Mouse (Mus musculus): ENCODE data around the gene Xpo5. TPM values are rescaled to one million over a fixed set of nuclear protein-coding genes. Genes with fewer than 3 reads are reported as not detected.
A peak's percentile ranks its signal among the peaks of the same experiment; 100 is the strongest.

Gene Xpo5
- total and polyA plus RNA-seq, 3 experiments = 47.5 to 93.4 (median 82.7) TPM

GRCm38 (mm10) chr17:46157131-46157530, 45.5 kb upstream of the Xpo5 start:
- H3K4me1 ChIP-seq (ENCODE audit: control insufficient read depth in 1 of 2, insufficient read depth in 2 of 2, low read length in 2 of 2) = peaks cover 7 to 32% of the 10 kb centered on the region in 2 experiments
- no peak overlapping the region for H3K4me3 ChIP-seq (ENCODE audit: control insufficient read depth in 1 of 2, insufficient read depth in 1 of 2, low read depth in 2 of 2, low read length in 2 of 2)

GRCm38 (mm10) chr17:46159236-46159635, 43.3 kb upstream of the Xpo5 start:
- no peak for TF ChIP-seq HCFC1 (IDR thresholded peaks at IDR 0.05; ENCODE audit: low read depth, low read length)
- peak; percentile 96 for TF ChIP-seq TAL1 (IDR thresholded peaks at IDR 0.05; ENCODE audit: low read length)
- peak; percentile 83 for TF ChIP-seq ETS1 (IDR thresholded peaks at IDR 0.05; ENCODE audit: low read depth, low read length)
- peak; percentile 92 for TF ChIP-seq EP300 (IDR thresholded peaks at IDR 0.05; ENCODE audit: low read depth in 1 of 2, low read length in 2 of 2)
- no peak for TF ChIP-seq NRF1 (IDR thresholded peaks at IDR 0.05; ENCODE audit: insufficient read depth, low read depth, low read length, poor library complexity, severe bottlenecking)
- TF ChIP-seq TCF12 (IDR thresholded peaks at IDR 0.05; ENCODE audit: low read depth, low read length) = peak; percentile 97
- peak; percentile 94 for TF ChIP-seq GATA1 (IDR thresholded peaks at IDR 0.05; ENCODE audit: low read depth, low read length)
- TF ChIP-seq MYB (IDR thresholded peaks at IDR 0.05; ENCODE audit: low read depth, low read length) = no peak
- peak; percentile 40 for TF ChIP-seq SIN3A (IDR thresholded peaks at IDR 0.05; ENCODE audit: low read length)
- TF ChIP-seq ZNF384 (IDR thresholded peaks at IDR 0.05; ENCODE audit: low read depth, low read length) = 0 out of 2 replicates have a peak, but pooled peaks have one; percentile 28
- peak; percentile 34; the same call in 1 of the 2 replicates for TF ChIP-seq BHLHE40 (IDR thresholded peaks at IDR 0.05; ENCODE audit: borderline replicate concordance, low read depth, low read length)
- TF ChIP-seq RCOR1 (IDR thresholded peaks at IDR 0.05; ENCODE audit: low read depth, low read length) = peak; percentile 72
- 0 out of 2 replicates have a peak, but pooled peaks have one; percentile 29 for TF ChIP-seq MXI1 (IDR thresholded peaks at IDR 0.05; ENCODE audit: low read depth, low read length)
- H3K4me1 ChIP-seq (ENCODE audit: control insufficient read depth in 1 of 2, insufficient read depth in 2 of 2, low read length in 2 of 2) = peaks cover 18 to 43% of the 10 kb centered on the region in 2 experiments; a peak in 3 of 4 replicates
- H3K9ac ChIP-seq (ENCODE audit: control insufficient read depth, low read depth, low read length, poor library complexity, severe bottlenecking) = peak overlapping the region; percentile 10; the same call in 1 of the 2 replicates
- no peaks in the 10 kb centered on the region for H3K27me3 ChIP-seq (ENCODE audit: control insufficient read depth in 1 of 2, insufficient read depth in 2 of 2, low read length in 2 of 2)
- peaks cover 0 to 27% of the 10 kb centered on the region in 2 experiments; a peak in 2 of 4 replicates for H3K36me3 ChIP-seq (ENCODE audit: control insufficient read depth in 1 of 2, insufficient read depth in 2 of 2, low read length in 2 of 2)
- H3K9me3 ChIP-seq (replicated peaks; ENCODE audit: insufficient read depth, low read length) = no peaks in the 10 kb centered on the region
- H3K79me2 ChIP-seq (ENCODE audit: control insufficient read depth, insufficient read depth, low read length, poor library complexity) = peaks cover 9% of the 10 kb centered on the region
- peak overlapping the region in 1 of 2 experiments; percentile 70; a peak in 2 of 4 replicates for H3K4me3 ChIP-seq (ENCODE audit: control insufficient read depth in 1 of 2, insufficient read depth in 1 of 2, low read depth in 2 of 2, low read length in 2 of 2)
- DNase-seq (ENCODE audit: low read depth, low spot score) = peak; percentile 75
- peak overlapping the region; percentile 88 for H3K27ac ChIP-seq (ENCODE audit: control insufficient read depth, low read depth, low read length)

More at GRCm38 (mm10) chr17:46157131-46157530, 45.5 kb upstream of the Xpo5 start:
- Histone ChIP-seq H3K79me2 (ENCODE audit: control insufficient read depth, insufficient read depth, low read length, poor library complexity) (peaks cover 17% of the 10 kb centered on the region), H3K36me3 (ENCODE audit: control insufficient read depth in 1 of 2, insufficient read depth in 2 of 2, low read length in 2 of 2) (peaks cover 0 to 21% of the 10 kb centered on the region in 2 experiments; a peak in 2 of 4 replicates), H3K9ac (ENCODE audit: control insufficient read depth, low read depth, low read length, poor library complexity, severe bottlenecking) (no peak overlapping the region), H3K27me3 (ENCODE audit: control insufficient read depth in 1 of 2, insufficient read depth in 2 of 2, low read length in 2 of 2) (no peaks in the 10 kb centered on the region), H3K9me3 (replicated peaks; ENCODE audit: insufficient read depth, low read length) (no peaks in the 10 kb centered on the region), H3K27ac (ENCODE audit: control insufficient read depth, low read depth, low read length) (no peak overlapping the region)
- no peak for TF ChIP-seq MXI1 (IDR thresholded peaks at IDR 0.05; ENCODE audit: low read depth, low read length)
- no peak for TF ChIP-seq KAT2A (conservative IDR thresholded peaks at IDR 0.05; ENCODE audit: low read depth, low read length)
- no peak for TF ChIP-seq RAD21 (IDR thresholded peaks at IDR 0.05; ENCODE audit: low read depth, low read length)
- no peak for DNase-seq (ENCODE audit: low read depth, low spot score)

All from MEL (cell line).